Mouse (Mus musculus): ENCODE measurements at regions not wholly inside any gene's neighbourhood (a gene's known extent, or its start where the extent isn't known, plus 50 kb on each side); places are given as distances from the start of the nearest gene placed in this dataset.

- H3K4me3 ChIP-seq = no peak overlapping the region
- TF ChIP-seq CTCF (conservative IDR thresholded peaks at IDR 0.05) = no peak
- H3K27ac ChIP-seq = no peak overlapping the region
- no peak for DNase-seq (ENCODE audit: low spot score in 2 of 2)
Measured at GRCm38 (mm10) chr15:93926842-93927241, 331.2 kb upstream of the Prickle1 start.

- TF ChIP-seq CTCF (conservative IDR thresholded peaks at IDR 0.05) = no peak
- no peak for DNase-seq (ENCODE audit: low spot score in 2 of 2)
- Histone ChIP-seq H3K4me3 (no peak overlapping the region), H3K27ac (no peak overlapping the region)
Measured at GRCm38 (mm10) chr15:93926262-93926661, 330.6 kb upstream of the Prickle1 start.

GRCm38 (mm10) chr15:93921457-93922234 is 326.0 kb upstream of the Prickle1 start:
- DNase-seq (ENCODE audit: low spot score in 2 of 2) = no peak
- no peak overlapping the region for H3K4me3 ChIP-seq
- H3K27ac ChIP-seq = no peak overlapping the region
- no peak for TF ChIP-seq CTCF (conservative IDR thresholded peaks at IDR 0.05)

GRCm38 (mm10) chr15:93920996-93921395 is 325.3 kb upstream of the Prickle1 start:
- no peak for TF ChIP-seq CTCF (conservative IDR thresholded peaks at IDR 0.05)
- Histone ChIP-seq H3K27ac (no peak overlapping the region), H3K4me3 (no peak overlapping the region)
- DNase-seq (ENCODE audit: low spot score in 2 of 2) = no peak

GRCm38 (mm10) chr15:93919577-93919976 is 323.9 kb upstream of the Prickle1 start:
- TF ChIP-seq CTCF (conservative IDR thresholded peaks at IDR 0.05) = no peak
- Histone ChIP-seq H3K27ac (no peak overlapping the region), H3K4me3 (no peak overlapping the region)
- DNase-seq (ENCODE audit: low spot score in 2 of 2) = no peak

- no peak for DNase-seq (ENCODE audit: low spot score in 2 of 2)
- TF ChIP-seq CTCF (conservative IDR thresholded peaks at IDR 0.05) = no peak
- Histone ChIP-seq H3K27ac (no peak overlapping the region), H3K4me3 (no peak overlapping the region; the same call in 1 of the 2 replicates)
Measured at GRCm38 (mm10) chr15:93916856-93917255, 321.2 kb upstream of the Prickle1 start.

- TF ChIP-seq CTCF (conservative IDR thresholded peaks at IDR 0.05) = no peak
- Histone ChIP-seq H3K27ac (no peak overlapping the region), H3K4me3 (no peak overlapping the region)
- DNase-seq (ENCODE audit: low spot score in 2 of 2) = no peak
Measured at GRCm38 (mm10) chr15:93913462-93913861, 317.8 kb upstream of the Prickle1 start.

- H3K27ac ChIP-seq = no peak overlapping the region
- H3K4me3 ChIP-seq = no peak overlapping the region
- no peak for TF ChIP-seq CTCF (conservative IDR thresholded peaks at IDR 0.05)
- no peak for DNase-seq (ENCODE audit: low spot score in 2 of 2)
Measured at GRCm38 (mm10) chr15:93913041-93913440, 317.4 kb upstream of the Prickle1 start.

- no peak overlapping the region for H3K27ac ChIP-seq
- no peak for TF ChIP-seq CTCF (conservative IDR thresholded peaks at IDR 0.05)
- no peak for DNase-seq (ENCODE audit: low spot score in 2 of 2)
- no peak overlapping the region for H3K4me3 ChIP-seq
Measured at GRCm38 (mm10) chr15:93910981-93911431, 315.3 kb upstream of the Prickle1 start.

GRCm38 (mm10) chr15:93910158-93910557 is 314.5 kb upstream of the Prickle1 start:
- Histone ChIP-seq H3K4me3 (no peak overlapping the region), H3K27ac (no peak overlapping the region)
- TF ChIP-seq CTCF (conservative IDR thresholded peaks at IDR 0.05) = no peak
- no peak for DNase-seq (ENCODE audit: low spot score in 2 of 2)

- DNase-seq (ENCODE audit: low spot score in 2 of 2) = no peak
- no peak overlapping the region for H3K27ac ChIP-seq
Measured at GRCm38 (mm10) chr15:93903671-93904603, 308.2 kb upstream of the Prickle1 start.

GRCm38 (mm10) chr15:93882826-93883225 is 287.1 kb upstream of the Prickle1 start:
- H3K27ac ChIP-seq = no peak overlapping the region
- no peak for TF ChIP-seq CTCF (conservative IDR thresholded peaks at IDR 0.05)
- no peak for DNase-seq (ENCODE audit: low spot score in 2 of 2)
- H3K4me3 ChIP-seq = no peak overlapping the region

More at GRCm38 (mm10) chr15:93903671-93904603, 308.2 kb upstream of the Prickle1 start:
- TF ChIP-seq CTCF (conservative IDR thresholded peaks at IDR 0.05) = no peak
- H3K4me3 ChIP-seq = no peak overlapping the region

GRCm38 (mm10) chr15:93881276-93881675 is 285.6 kb upstream of the Prickle1 start:
- H3K27ac ChIP-seq = no peak overlapping the region
- H3K4me3 ChIP-seq = no peak overlapping the region
- DNase-seq (ENCODE audit: low spot score in 2 of 2) = no peak
- TF ChIP-seq CTCF (conservative IDR thresholded peaks at IDR 0.05) = no peak

All from layer of hippocampus, adult 2 months (tissue).